Mouse (Mus musculus): ENCODE measurements at regions not wholly inside any gene's neighbourhood (a gene's known extent, or its start where the extent isn't known, plus 50 kb on each side); places are given as distances from the start of the nearest gene placed in this dataset.

GRCm38 (mm10) chr9:52591188-52591587 is 88.4 kb downstream of the AI593442 start:
- no peak for DNase-seq

GRCm38 (mm10) chr9:52574066-52574465 is 105.5 kb downstream of the AI593442 start:
- no peak for DNase-seq

- no peak for DNase-seq
These were observed 127.9 kb downstream of the AI593442 start for GRCm38 (mm10) chr9:52551577-52552281.

- no peak for DNase-seq
These were observed 133.5 kb downstream of the AI593442 start for GRCm38 (mm10) chr9:52546071-52546470.

GRCm38 (mm10) chr9:52539086-52539485 is 140.5 kb downstream of the AI593442 start:
- DNase-seq = no peak

GRCm38 (mm10) chr9:52529444-52529915 is 150.1 kb downstream of the AI593442 start:
- DNase-seq = no peak

GRCm38 (mm10) chr9:52500487-52500886 is 179.1 kb downstream of the AI593442 start:
- no peak for DNase-seq

GRCm38 (mm10) chr9:52495483-52496270 is 183.9 kb downstream of the AI593442 start:
- no peak for DNase-seq

- no peak for DNase-seq
These were observed 186.6 kb downstream of the AI593442 start for GRCm38 (mm10) chr9:52492947-52493505.

- DNase-seq = no peak
These were observed 205.9 kb downstream of the AI593442 start for GRCm38 (mm10) chr9:52473555-52474196.

GRCm38 (mm10) chr9:52472859-52473258 is 206.7 kb downstream of the AI593442 start:
- no peak for DNase-seq

GRCm38 (mm10) chr9:52458518-52458917 is 221.1 kb downstream of the AI593442 start:
- DNase-seq = no peak

- DNase-seq = no peak
These were observed 225.1 kb downstream of the AI593442 start for GRCm38 (mm10) chr9:52454445-52454844.

GRCm38 (mm10) chr9:52451792-52452191 is 227.8 kb downstream of the AI593442 start:
- DNase-seq = no peak

- no peak for DNase-seq
These were observed 231.3 kb downstream of the AI593442 start for GRCm38 (mm10) chr9:52448245-52448644.

- no peak for DNase-seq
These were observed 236.4 kb downstream of the AI593442 start for GRCm38 (mm10) chr9:52443228-52443627.

- DNase-seq = no peak
These were observed 245.4 kb downstream of the AI593442 start for GRCm38 (mm10) chr9:52434215-52434614.

GRCm38 (mm10) chr9:52425413-52425812 is 254.2 kb downstream of the AI593442 start:
- DNase-seq = no peak

GRCm38 (mm10) chr9:52422622-52423021 is 254.2 kb upstream of the Zc3h12c start:
- DNase-seq = no peak

GRCm38 (mm10) chr9:52415706-52416105 is 247.3 kb upstream of the Zc3h12c start:
- peak; percentile 3 for DNase-seq

- no peak for DNase-seq
These were observed 239.5 kb upstream of the Zc3h12c start for GRCm38 (mm10) chr9:52407841-52408240.

- no peak for DNase-seq
These were observed 234.1 kb upstream of the Zc3h12c start for GRCm38 (mm10) chr9:52402496-52402895.

GRCm38 (mm10) chr9:52379031-52379430 is 210.7 kb upstream of the Zc3h12c start:
- no peak for DNase-seq
